Mouse (Mus musculus) heart, postnatal 0 days (tissue): ENCODE results near the gene Arl15.

Experiments
- CTCF ChIP-seq: IDR thresholded peaks from 2 replicates; pipeline ENCODE4 v1.5.1; 2016; ENCODE audit warnings: antibody characterized with exemption, control low read depth, low read depth
- EP300 ChIP-seq: IDR thresholded peaks from 2 replicates; pipeline ENCODE4 v1.6.1; 2016; ENCODE audit warnings: antibody characterized with exemption, low read depth

DNA sequence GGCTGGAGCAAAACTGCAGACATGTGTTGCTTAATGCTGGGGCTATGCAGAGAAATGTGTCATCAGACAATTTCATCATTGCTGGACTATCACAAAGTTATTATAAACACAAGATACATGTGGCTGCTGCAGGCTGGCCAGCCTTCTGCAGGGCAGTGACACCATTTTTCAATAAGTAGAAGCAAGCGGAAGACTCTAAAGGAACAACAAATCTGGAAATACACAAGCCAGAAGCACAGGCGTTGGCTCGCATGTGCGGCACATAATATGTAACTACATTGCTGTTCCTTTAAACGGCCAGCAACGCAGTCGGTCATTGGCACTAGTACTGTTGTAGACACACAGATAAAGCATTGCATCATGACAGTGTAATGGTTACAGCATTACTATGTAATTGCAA lies 393.8 kb downstream of the Arl15 start:
- no peak for TF ChIP-seq CTCF
- no peak for TF ChIP-seq EP300
